Mouse (Mus musculus): ENCODE results near the gene Gtf2ird1. TPM values are rescaled to one million over a fixed set of nuclear protein-coding genes. Genes with fewer than 3 reads are reported as not detected.
"Not testable (repeated sequence)": the region's sequence is repeated elsewhere in the genome, so short reads cannot be mapped to it uniquely, and the experiment has no call there.

Gene Gtf2ird1
- polyA plus RNA-seq, 1 experiment from 2014 or later = 53.9 TPM

- Histone ChIP-seq H3K9ac (ENCODE audit: low read length) (peak overlapping the region; percentile 93), H3K4me2 (ENCODE audit: low read length) (peak overlapping the region; percentile 84), H3K36me3 (ENCODE audit: control insufficient read depth, insufficient read depth, low read length) (peaks cover 10% of the 10 kb centered on the region; the same call in 1 of the 2 replicates), H3K9me3 (ENCODE audit: control insufficient read depth, low read length) (no peaks in the 10 kb centered on the region), H3K27me3 (ENCODE audit: control insufficient read depth, insufficient read depth, low read length) (no peaks in the 10 kb centered on the region), H3K27ac (replicated peaks in 1 of 2; ENCODE audit: control insufficient read depth in 1 of 2, insufficient read depth in 1 of 2, low read depth in 2 of 2, low read length in 2 of 2) (peak overlapping the region; percentile 78 to 89), H3K4me3 (ENCODE audit: control insufficient read depth in 1 of 2, insufficient read depth in 1 of 2, low read depth in 1 of 2, low read length in 2 of 2) (peak overlapping the region; percentile 70 to 91), H3K4me1 (ENCODE audit: control insufficient read depth in 2 of 2, insufficient read depth in 2 of 2, low read length in 2 of 2) (peaks cover 10 to 23% of the 10 kb centered on the region in 2 experiments)
- ATAC-seq (ENCODE audit: insufficient number of reproducible peaks, insufficient read depth, low FRiP score, low read depth) = 0 out of 2 replicates have a peak, but pooled peaks have one; percentile 4
- 2% methylated on average over 21 of the region's 21 CpGs for WGBS
Observed at GRCm38 (mm10) chr5:134455186-134455895, 1.2 kb downstream of the Gtf2ird1 start.

- Histone ChIP-seq H3K9ac (ENCODE audit: low read length) (peak overlapping the region; percentile 93), H3K27ac (replicated peaks in 1 of 2; ENCODE audit: control insufficient read depth in 1 of 2, insufficient read depth in 1 of 2, low read depth in 2 of 2, low read length in 2 of 2) (peak overlapping the region in 1 of 2 experiments; percentile 89; a peak in 2 of 4 replicates), H3K9me3 (ENCODE audit: control insufficient read depth, low read length) (no peaks in the 10 kb centered on the region), H3K27me3 (ENCODE audit: control insufficient read depth, insufficient read depth, low read length) (no peaks in the 10 kb centered on the region), H3K4me1 (ENCODE audit: control insufficient read depth in 2 of 2, insufficient read depth in 2 of 2, low read length in 2 of 2) (peaks cover 10 to 23% of the 10 kb centered on the region in 2 experiments), H3K36me3 (ENCODE audit: control insufficient read depth, insufficient read depth, low read length) (peaks cover 10% of the 10 kb centered on the region; the same call in 1 of the 2 replicates), H3K4me3 (ENCODE audit: control insufficient read depth in 1 of 2, insufficient read depth in 1 of 2, low read depth in 1 of 2, low read length in 2 of 2) (peak overlapping the region; percentile 17 to 70), H3K4me2 (ENCODE audit: low read length) (peak overlapping the region; percentile 84)
- WGBS = 39% methylated on average over 9 of the region's 9 CpGs
- ATAC-seq (ENCODE audit: insufficient number of reproducible peaks, insufficient read depth, low FRiP score, low read depth) = no peak
Observed at GRCm38 (mm10) chr5:134454421-134454820, 2.1 kb downstream of the Gtf2ird1 start.

- H3K27ac ChIP-seq (replicated peaks in 1 of 2; ENCODE audit: control insufficient read depth in 1 of 2, insufficient read depth in 1 of 2, low read depth in 2 of 2, low read length in 2 of 2) = peak overlapping the region in 1 of 2 experiments; percentile 41; a peak in 2 of 4 replicates
- ATAC-seq (ENCODE audit: insufficient number of reproducible peaks, insufficient read depth, low FRiP score, low read depth) = no peak
Observed at GRCm38 (mm10) chr5:134453577-134453976, 2.9 kb downstream of the Gtf2ird1 start.

GRCm38 (mm10) chr5:134446755-134447154, 9.8 kb downstream of the Gtf2ird1 start:
- not testable (repeated sequence) for H3K4me2 ChIP-seq (ENCODE audit: low read length); H3K27ac ChIP-seq (replicated peaks in 1 of 2; ENCODE audit: control insufficient read depth in 1 of 2, insufficient read depth in 1 of 2, low read depth in 2 of 2, low read length in 2 of 2); H3K27me3 ChIP-seq (ENCODE audit: control insufficient read depth, insufficient read depth, low read length); H3K9me3 ChIP-seq (ENCODE audit: control insufficient read depth, low read length); H3K4me3 ChIP-seq (ENCODE audit: control insufficient read depth in 1 of 2, insufficient read depth in 1 of 2, low read depth in 1 of 2, low read length in 2 of 2); ATAC-seq (ENCODE audit: insufficient number of reproducible peaks, insufficient read depth, low FRiP score, low read depth); H3K9ac ChIP-seq (ENCODE audit: low read length)
- H3K36me3 ChIP-seq (ENCODE audit: control insufficient read depth, insufficient read depth, low read length) = peaks cover 14% of the 10 kb centered on the region; the same call in 1 of the 2 replicates
- H3K4me1 ChIP-seq (ENCODE audit: control insufficient read depth in 2 of 2, insufficient read depth in 2 of 2, low read length in 2 of 2) = peaks cover 20 to 31% of the 10 kb centered on the region in 2 experiments
- 96% methylated on average over 4 of the region's 4 CpGs for WGBS

More at GRCm38 (mm10) chr5:134453577-134453976, 2.9 kb downstream of the Gtf2ird1 start:
- peaks cover 10 to 23% of the 10 kb centered on the region in 2 experiments for H3K4me1 ChIP-seq (ENCODE audit: control insufficient read depth in 2 of 2, insufficient read depth in 2 of 2, low read length in 2 of 2)
- peaks cover 10% of the 10 kb centered on the region; the same call in 1 of the 2 replicates for H3K36me3 ChIP-seq (ENCODE audit: control insufficient read depth, insufficient read depth, low read length)
- peak overlapping the region; percentile 84; the same call in 1 of the 2 replicates for H3K4me2 ChIP-seq (ENCODE audit: low read length)
- no peaks in the 10 kb centered on the region for H3K9me3 ChIP-seq (ENCODE audit: control insufficient read depth, low read length)
- H3K9ac ChIP-seq (ENCODE audit: low read length) = peak overlapping the region; percentile 16; the same call in 1 of the 2 replicates
- H3K27me3 ChIP-seq (ENCODE audit: control insufficient read depth, insufficient read depth, low read length) = no peaks in the 10 kb centered on the region
- H3K4me3 ChIP-seq (ENCODE audit: control insufficient read depth in 1 of 2, insufficient read depth in 1 of 2, low read depth in 1 of 2, low read length in 2 of 2) = no peak overlapping the region
- WGBS = 10% methylated on average over 1 of the region's 1 CpGs

GRCm38 (mm10) chr5:134445895-134446294, 10.6 kb downstream of the Gtf2ird1 start:
- Histone ChIP-seq H3K27me3 (ENCODE audit: control insufficient read depth, insufficient read depth, low read length) (no peaks in the 10 kb centered on the region), H3K27ac (replicated peaks in 1 of 2; ENCODE audit: control insufficient read depth in 1 of 2, insufficient read depth in 1 of 2, low read depth in 2 of 2, low read length in 2 of 2) (peak overlapping the region; percentile 83 to 97), H3K9me3 (ENCODE audit: control insufficient read depth, low read length) (0 out of 2 replicates have a peak, but pooled peaks cover 3% of the 10 kb centered on the region), H3K4me3 (ENCODE audit: control insufficient read depth in 1 of 2, insufficient read depth in 1 of 2, low read depth in 1 of 2, low read length in 2 of 2) (no peak overlapping the region), H3K4me2 (ENCODE audit: low read length) (peak overlapping the region; percentile 26), H3K9ac (ENCODE audit: low read length) (peak overlapping the region; percentile 51), H3K4me1 (ENCODE audit: control insufficient read depth in 2 of 2, insufficient read depth in 2 of 2, low read length in 2 of 2) (peaks cover 26 to 39% of the 10 kb centered on the region in 2 experiments), H3K36me3 (ENCODE audit: control insufficient read depth, insufficient read depth, low read length) (peaks cover 11% of the 10 kb centered on the region; the same call in 1 of the 2 replicates)
- no peak for ATAC-seq (ENCODE audit: insufficient number of reproducible peaks, insufficient read depth, low FRiP score, low read depth)
- WGBS = 10% methylated on average over 10 of the region's 10 CpGs

GRCm38 (mm10) chr5:134445208-134445831, 11.2 kb downstream of the Gtf2ird1 start:
- Histone ChIP-seq H3K27me3 (ENCODE audit: control insufficient read depth, insufficient read depth, low read length) (no peaks in the 10 kb centered on the region), H3K4me2 (ENCODE audit: low read length) (peak overlapping the region; percentile 26), H3K9ac (ENCODE audit: low read length) (peak overlapping the region; percentile 51), H3K4me1 (ENCODE audit: control insufficient read depth in 2 of 2, insufficient read depth in 2 of 2, low read length in 2 of 2) (peaks cover 32 to 45% of the 10 kb centered on the region in 2 experiments), H3K9me3 (ENCODE audit: control insufficient read depth, low read length) (0 out of 2 replicates have a peak, but pooled peaks cover 3% of the 10 kb centered on the region), H3K4me3 (ENCODE audit: control insufficient read depth in 1 of 2, insufficient read depth in 1 of 2, low read depth in 1 of 2, low read length in 2 of 2) (no peak overlapping the region), H3K27ac (replicated peaks in 1 of 2; ENCODE audit: control insufficient read depth in 1 of 2, insufficient read depth in 1 of 2, low read depth in 2 of 2, low read length in 2 of 2) (peak overlapping the region; percentile 83 to 97), H3K36me3 (ENCODE audit: control insufficient read depth, insufficient read depth, low read length) (peaks cover 11% of the 10 kb centered on the region; the same call in 1 of the 2 replicates)
- 0 out of 2 replicates have a peak, but pooled peaks have one; percentile 14 for ATAC-seq (ENCODE audit: insufficient number of reproducible peaks, insufficient read depth, low FRiP score, low read depth)
- WGBS = 20% methylated on average over 10 of the region's 10 CpGs

GRCm38 (mm10) chr5:134444473-134444872, 12.0 kb downstream of the Gtf2ird1 start:
- Histone ChIP-seq H3K4me2 (ENCODE audit: low read length) (no peak overlapping the region), H3K4me1 (ENCODE audit: control insufficient read depth in 2 of 2, insufficient read depth in 2 of 2, low read length in 2 of 2) (peaks cover 40 to 53% of the 10 kb centered on the region in 2 experiments), H3K4me3 (ENCODE audit: control insufficient read depth in 1 of 2, insufficient read depth in 1 of 2, low read depth in 1 of 2, low read length in 2 of 2) (no peak overlapping the region), H3K27me3 (ENCODE audit: control insufficient read depth, insufficient read depth, low read length) (no peaks in the 10 kb centered on the region), H3K27ac (replicated peaks in 1 of 2; ENCODE audit: control insufficient read depth in 1 of 2, insufficient read depth in 1 of 2, low read depth in 2 of 2, low read length in 2 of 2) (peak overlapping the region; percentile 83 to 97), H3K36me3 (ENCODE audit: control insufficient read depth, insufficient read depth, low read length) (peaks cover 11% of the 10 kb centered on the region; the same call in 1 of the 2 replicates), H3K9me3 (ENCODE audit: control insufficient read depth, low read length) (0 out of 2 replicates have a peak, but pooled peaks cover 3% of the 10 kb centered on the region), H3K9ac (ENCODE audit: low read length) (0 out of 2 replicates have a peak overlapping the region, but pooled peaks have one; percentile 51)
- 95% methylated on average over 7 of the region's 7 CpGs for WGBS
- no peak for ATAC-seq (ENCODE audit: insufficient number of reproducible peaks, insufficient read depth, low FRiP score, low read depth)

All from heart, embryonic 14.5 days (tissue).